Mouse (Mus musculus): Measurements from ENCODE around the gene Apba3.
A peak's percentile ranks its signal among the peaks of the same experiment; 100 is the strongest.
"Not testable (repeated sequence)": the region's sequence is repeated elsewhere in the genome, so short reads cannot be mapped to it uniquely, and the experiment has no call there.

The Apba3 gene

DNA sequence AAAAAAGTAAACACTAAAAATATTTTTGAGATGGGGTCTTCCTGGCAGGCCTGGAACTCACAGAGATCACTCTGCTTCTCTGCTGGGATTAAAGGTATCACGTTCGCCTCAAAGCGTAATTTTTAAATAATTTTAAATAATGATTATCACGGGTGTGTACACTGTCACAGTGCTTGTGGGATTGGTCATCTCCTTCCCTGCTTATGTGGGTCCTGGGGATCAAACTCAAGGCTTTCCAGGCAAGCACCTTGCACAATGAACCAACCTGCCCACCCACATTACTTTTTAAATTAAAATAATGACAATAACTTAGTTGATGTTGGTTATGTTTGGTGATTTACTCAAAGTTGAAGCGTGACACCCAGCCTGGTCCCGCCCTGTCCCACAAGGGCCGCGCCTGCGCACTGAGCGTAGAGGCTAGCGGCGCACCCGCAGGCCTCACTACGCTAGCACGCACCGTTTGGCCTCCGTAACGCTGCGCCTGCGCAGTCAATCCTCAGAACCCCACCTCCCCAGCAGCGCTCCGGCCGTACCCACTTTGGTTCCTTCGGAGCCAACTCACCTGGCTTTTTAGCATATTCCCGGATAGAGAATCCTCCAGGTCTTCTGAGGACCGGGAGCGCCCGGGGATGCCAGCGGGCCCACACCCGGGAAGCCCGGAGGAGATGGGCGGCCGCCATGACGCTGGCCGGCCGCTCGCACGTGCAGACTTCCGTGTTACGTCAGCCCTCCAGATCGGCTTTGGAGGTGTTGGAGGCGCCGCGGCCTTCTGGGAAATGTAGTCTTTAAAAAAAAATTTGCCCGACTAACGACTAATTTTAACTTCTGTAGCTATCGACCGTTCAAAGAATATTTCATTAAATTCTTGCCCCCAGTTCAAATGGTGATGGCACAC lies at the start of gene Apba3, which contains the start of gene Mrpl54:
Gene Apba3 (plus strand): TSS at position 750 of the 895 bp plus-strand sequence.
Gene Mrpl54 (minus strand): TSS at position 724 of the 895 bp plus-strand sequence.
- DNase-seq = peak; percentile 98

DNA sequence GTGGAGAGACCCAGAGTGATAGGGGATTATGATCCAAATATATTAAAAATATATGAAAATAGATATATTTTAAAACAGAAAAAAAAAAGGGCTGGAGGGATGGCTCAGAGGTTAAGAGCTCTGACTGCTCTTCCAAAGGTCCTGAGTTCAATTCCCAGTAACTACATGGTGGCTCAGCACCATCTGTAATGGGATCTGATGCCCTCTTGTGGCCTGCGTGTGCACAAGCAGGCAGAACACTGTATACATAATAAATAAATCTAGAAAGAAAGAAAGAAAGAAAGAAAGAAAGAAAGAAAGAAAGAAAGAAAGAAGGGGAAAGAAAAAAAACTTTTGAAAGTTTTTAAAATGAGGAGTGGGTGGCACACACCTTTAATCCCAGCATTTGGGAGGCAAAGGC lies 49.5 kb upstream of the Apba3 start:
- peak; percentile 37 for DNase-seq

DNA sequence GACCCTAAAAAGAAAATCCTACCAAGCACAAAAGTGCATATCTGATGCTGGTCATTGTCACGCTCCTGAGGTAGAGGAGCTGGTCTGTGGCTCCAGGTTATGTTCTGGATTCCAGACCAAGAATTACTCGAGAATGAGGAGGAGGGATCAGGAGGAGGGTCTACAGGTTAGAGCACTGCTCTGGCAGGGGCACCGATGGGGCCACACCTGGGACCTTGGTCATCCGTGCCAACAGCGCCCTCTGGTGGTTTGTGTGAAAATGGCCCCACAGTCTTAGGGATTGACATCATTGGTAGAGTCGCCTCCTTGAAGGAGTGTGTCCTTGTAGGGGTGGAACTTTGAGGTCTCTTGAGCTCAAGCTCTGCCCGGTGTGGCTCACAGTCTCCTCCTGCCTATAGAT lies 48.8 kb upstream of the Apba3 start:
- peak; percentile 77 for DNase-seq

DNA sequence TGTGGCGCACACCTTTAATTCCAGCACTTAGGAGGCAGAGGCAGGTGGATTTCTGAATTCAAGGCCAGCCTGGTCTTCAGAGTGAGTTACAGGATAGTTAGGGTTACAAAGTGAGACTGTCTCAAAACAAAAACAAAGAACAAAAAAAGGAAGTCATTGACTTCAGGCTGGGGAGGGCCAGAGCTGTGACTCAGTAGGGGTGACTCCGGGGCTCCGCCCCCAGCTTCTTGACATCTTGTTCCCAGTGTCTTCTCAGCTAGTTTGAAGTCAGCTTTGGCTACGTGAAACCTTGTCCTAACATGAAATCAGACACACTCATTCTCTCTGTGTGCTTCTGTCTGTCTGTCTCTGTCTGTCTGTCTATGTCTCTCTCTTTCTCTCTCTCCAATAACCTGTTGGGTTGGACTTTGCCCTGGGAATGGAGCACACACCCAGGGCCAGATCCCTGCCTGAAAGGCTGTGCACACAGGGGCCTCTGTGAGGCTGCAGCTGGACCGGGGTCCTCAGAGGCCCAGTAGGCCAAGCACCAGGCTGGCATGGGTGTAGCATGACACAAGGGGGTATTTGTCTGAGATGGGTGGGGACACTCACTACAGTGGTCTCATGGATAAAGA lies 45.3 kb upstream of the Apba3 start:
- no peak for DNase-seq

DNA sequence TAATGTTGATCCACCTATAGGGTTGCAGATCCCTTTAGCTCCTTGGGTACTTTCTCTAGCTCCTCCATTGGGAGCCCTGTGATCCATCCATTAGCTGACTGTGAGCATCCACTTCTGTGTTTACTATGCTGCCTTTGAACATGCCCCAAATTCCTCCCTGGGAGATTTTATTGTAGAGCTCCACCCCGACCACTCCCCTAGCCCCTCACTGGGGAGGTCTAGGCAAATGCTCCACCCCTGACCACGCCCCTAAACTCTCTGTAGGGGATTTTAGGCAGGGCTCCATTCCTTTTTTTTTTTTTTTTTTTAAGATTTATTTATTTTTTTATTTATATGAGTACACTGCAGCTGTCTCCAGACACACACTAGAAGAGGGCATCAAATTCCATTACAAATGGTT lies 43.0 kb upstream of the Apba3 start:
- not testable (repeated sequence) for DNase-seq

DNA sequence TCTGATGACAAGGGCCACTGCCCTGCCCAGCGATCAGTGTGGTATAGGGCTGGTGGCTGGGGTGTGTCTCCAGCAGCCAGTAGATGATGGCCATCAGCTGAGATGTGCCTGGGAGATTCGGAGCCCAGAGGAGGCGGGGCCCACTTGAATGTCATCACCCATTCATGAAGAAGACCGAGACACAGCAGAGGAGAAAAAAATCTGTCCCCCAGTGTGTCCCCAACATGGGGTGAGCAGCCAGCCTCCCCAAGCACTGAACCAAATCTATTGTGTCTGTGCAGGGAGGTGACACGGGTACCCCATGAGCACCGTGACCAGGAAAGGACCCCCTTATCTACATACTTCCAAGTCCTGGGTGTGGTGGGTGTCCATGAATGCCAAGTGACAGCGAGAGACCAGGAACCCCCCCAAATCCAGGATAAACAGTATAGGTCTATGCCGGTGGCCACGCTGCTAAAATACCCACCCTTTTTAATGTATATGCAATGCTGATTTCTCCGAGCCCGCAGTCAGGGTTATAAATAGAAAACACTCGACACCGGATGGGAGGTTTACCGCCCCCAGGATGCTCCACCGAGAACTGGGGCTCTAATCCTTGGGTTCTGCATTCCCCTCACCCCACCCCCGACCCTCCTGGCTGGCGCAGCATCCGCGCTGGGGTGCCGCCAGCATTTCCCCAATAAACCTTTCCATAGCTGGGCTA lies 36.9 kb upstream of the Apba3 start:
- DNase-seq = no peak

DNA sequence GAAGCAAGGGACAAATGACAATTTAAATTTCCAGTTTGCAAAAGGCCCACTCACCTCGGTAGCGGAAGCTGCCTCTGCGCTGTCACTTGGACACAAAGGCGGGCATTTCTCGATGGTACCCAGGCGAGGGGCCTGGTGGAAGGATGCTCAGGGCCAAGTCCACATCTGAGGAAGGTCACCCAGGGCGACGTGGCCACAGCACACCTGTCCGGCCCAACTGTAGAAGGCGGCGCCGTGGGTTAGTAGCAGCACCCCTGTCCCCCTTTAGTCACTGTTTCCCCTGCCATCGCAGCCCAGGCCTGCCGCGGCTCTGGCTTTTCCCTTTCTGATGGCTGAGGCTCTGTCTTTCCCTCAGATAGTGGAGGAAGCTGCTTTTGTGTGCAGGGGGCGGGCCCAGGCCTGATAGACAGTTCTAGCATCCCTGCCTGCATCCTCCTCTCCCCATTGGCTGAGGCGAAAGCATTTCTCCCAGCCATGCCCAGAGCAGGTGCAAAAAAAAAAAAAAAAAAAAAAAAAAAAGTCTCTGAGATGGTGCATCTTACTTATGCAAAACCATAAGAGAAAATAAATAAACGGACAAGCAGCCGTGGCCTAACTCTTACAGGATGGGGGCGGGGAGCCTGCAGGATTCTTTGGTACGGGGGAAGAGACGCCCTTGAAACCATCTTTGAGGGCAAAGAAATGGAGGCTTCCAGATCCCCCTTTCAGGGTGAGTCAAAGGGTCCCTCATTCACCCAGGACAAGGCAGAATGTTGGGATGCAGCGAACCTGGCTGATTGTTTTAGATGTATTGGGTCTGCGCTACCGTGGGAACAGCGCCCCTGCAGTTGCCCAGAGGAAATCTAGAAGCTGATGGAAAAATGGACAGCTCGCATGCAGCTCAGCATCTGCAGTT lies 36.1 kb upstream of the Apba3 start, which contains the start of gene Atcay:
Gene Atcay (minus strand): TSS at position 396 of the 895 bp plus-strand sequence.
- no peak for DNase-seq

DNA sequence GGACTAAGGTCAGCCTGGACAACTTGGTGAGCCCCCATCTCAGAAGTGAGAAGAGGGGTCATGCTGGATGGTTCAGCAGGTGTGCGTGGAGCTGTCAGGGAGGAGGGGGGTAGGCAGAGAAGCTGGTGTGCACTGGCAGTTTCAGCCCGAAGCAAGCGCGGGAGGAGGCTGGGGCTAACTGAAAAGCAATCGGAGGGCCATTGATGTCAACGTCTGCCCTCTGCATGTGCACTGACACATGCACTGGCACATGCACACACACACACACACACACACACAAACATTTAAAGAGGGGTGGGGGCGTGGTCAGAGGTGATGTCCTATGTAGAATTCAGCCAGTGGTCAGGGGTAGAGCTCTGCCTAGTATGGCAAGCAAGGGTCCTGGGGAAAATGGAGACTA lies 35.3 kb upstream of the Apba3 start:
- no peak for DNase-seq

DNA sequence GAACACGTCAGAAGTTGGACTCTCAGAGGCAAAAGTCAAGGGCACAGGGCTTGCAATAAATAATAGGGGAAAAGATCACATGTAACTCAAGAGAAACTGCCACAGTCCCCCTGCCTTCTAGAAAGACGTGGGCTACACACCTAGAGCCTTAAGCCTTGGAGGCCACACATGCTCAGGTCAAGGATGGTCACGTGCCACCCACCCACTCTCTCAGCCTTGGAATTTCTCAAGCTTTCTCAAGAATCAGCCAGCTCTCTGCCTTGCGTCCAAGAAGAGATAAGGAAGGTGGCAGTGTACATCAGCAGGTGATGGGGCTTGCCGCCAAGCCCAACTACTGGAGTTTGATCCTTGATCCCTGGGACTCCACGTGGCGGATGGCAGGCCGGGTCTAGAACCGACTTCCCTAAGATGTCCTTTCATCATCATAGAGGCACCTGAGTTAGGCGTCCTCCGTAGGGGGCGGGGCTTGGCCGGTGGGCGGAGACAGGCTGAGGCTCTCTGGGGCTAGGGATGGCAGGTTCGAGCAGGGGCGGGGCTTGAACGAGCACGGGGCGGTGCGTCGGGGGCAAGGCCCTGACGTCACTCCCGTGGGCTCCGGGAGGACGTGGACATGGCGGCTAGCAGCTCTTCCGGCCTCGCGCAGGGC lies 34.1 kb upstream of the Apba3 start, which contains the start of gene Zfr2:
Gene Zfr2 (plus strand): TSS at position 576 of the 646 bp plus-strand sequence.
- DNase-seq = peak; percentile 94

DNA sequence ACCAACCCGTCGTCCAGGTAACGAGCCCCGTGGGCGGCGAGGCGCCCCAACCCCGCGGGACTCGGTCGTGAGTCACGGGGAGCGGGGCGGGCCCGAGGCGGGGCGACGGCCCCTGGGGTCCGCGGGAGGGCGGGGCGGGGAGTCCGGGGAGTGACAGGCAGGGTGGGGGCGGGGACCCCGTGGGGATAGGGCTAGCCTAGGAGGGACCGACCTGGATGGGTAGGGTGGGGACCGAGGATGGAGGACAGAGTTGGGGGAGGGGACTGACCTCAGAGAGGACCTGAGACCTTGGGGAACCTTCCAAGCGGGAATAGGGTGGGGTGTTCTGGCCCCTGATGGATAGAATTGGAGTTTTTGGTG lies 33.6 kb upstream of the Apba3 start:
- DNase-seq = no peak

DNA sequence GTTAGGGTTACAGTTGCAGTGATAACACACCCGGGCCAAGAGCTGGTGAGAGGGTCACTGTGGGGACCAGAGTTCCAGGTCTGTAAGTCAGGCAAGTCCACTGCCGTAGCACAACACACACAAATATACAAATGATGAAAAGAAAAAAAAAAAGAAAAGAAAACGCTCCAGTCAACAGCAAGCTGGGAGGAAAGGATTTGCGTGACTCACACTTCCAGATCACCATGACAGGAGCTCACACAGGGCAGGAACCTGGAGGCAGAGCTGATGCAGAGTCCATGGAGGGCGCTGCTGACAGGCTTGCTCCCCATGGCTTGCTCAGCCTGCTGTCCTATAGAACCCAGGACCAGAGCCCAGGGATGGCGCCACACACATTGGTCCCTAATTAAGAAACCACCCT lies 32.6 kb upstream of the Apba3 start:
- no peak for DNase-seq

DNA sequence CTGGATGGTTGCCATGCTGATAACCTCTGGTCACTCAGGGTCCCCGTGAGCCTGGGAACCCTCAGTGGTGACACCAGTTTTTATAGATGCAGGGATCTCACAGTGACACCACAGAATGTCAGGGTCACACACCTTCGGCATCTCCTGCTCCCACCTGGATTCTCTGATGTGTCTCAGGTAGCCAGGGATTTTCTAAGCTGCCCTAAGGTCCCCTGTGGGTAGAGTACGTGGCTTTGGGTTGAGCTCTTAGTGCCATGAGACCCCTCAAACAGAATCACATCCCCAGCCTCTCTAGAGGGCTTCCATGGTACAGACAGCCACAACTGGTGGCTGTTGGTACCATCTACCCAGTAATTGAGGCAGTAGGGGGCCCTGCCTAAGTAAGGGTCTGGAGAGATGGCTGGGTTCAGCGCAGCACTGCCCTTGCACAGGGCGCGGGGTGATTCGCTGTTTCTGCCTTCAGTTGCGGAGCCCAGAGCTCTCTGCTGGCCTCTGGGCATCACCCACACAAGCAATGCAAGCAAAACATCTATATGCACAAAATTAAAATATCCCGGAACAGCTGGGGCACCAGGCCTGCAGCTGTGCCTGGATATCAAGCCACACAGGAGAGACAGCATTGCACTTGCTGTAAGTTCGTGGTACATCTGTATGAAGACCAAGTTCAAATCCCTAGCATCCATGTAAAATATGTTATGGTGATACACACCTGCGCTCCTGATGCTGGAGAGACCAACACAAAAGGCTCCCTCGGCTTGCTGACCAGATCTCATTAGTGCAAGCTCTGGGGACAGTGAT lies 30.1 kb upstream of the Apba3 start:
- no peak for DNase-seq

DNA sequence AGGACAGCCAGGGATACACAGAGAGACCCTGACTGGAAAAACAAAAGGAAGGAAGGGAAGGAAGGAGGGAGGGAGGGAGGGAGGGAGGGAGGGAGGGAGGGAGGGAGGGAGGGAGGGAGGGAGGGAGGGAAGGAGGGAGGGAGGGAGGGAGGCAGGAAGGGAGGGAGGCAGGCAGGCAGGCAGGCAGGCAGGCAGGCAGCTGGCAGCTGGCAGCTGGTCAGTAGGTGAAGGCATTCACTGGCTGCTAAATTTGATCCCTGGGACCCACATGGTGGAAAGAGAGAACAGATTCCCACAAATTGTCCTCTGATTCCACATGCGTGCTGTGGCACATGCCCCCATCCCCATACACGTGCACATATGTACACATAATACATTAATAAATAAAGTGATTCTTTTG lies 28.1 kb upstream of the Apba3 start:
- no peak for DNase-seq

DNA sequence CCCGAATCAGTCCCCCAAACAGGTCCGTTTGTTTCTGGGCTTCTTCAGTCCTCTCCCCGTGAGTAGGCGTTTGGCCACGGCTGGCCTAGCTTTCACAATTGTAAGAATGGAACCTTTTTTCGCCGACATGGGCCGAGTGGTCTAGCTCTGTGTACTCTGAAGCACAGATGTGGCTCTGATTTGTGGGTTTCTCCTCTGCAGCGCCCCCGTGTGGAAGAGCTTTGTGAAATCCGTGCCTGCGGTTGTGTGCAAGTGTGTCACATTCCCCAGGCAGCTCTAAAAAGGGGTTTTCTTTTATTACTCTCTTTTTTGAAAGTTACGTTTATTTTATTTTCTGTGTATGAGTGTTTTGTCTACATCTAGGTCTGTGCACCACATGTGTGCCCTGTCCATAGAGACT lies 25.9 kb upstream of the Apba3 start:
- DNase-seq = peak; percentile 62

DNA sequence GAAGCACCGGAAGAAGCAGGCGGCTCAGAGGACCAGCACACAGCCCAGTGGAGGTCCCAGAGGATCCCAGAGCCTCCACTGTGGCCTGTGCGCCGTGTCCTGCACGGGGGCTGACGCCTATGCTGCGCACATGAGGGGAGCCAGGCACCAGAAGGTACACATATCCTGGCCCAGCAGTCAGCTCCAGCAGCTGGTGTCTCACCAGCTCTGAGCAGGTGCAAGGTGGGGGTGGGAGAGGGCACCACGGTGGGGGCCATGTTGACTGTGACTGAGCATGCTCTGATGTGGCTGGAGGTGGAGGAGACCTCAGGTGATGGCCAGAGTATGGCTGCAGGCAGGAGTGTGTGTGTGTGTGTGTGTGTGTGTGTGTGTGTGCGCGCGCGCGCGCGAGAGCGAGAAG lies 24.7 kb upstream of the Apba3 start:
- DNase-seq = no peak

DNA sequence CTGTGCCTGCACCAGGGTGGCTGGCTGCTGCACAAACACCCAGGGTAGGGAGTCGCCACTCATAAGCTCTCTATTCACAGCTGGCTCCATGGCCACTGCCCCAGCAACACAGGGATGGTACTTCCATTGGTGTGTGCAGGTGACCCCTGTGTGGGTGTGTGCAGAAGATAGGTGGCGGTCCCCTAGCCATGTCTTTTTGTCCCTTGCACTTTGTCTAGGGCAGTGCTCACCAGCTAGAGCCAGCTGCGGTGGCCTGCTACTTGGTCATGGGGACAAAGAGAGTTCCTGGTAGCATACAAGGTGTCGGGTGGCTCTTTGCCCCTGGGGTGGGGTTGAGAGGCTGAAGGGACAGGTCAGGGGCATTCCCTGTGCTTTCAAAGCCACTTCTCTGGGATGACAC lies 22.6 kb upstream of the Apba3 start:
- DNase-seq = no peak

DNA sequence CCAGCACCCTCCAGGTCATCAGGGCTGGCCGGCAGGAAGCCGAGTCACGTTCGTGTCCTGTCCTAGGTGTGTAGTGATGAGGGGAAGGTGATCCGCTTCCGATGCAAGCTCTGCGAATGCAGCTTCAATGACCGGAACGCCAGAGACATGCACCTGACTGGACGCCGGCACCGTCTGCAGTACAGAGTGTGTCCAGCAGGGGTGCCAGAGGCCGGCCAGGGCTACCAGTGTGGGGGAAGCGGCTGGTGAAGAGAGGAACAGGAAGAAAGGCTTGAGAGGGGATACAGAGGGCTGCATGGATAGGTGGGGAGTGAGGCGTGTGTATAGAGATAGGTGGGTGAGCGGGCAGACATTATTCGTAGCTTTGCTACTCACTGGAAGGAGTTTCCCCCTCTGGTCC lies 22.2 kb upstream of the Apba3 start:
- peak; percentile 72 for DNase-seq

DNA sequence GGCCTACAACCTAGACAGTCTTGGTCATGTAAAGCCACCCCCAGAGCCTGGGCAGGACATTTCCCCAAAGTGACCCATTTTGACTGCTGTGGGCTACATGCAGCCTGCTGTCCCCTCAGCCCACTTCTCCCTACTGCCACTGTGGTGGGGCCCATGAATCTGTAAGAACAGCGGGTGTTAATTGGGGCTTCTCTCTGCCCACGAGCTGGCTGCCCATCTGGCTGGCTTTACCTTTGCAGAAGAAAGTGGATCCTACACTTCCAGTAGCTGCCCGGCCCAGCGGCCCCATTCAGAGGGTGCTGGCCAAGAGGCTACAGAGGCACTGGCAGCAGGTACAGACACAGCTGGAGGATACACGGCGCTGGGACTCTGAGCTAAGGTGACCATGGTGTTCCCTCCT lies 21.6 kb upstream of the Apba3 start:
- no peak for DNase-seq

DNA sequence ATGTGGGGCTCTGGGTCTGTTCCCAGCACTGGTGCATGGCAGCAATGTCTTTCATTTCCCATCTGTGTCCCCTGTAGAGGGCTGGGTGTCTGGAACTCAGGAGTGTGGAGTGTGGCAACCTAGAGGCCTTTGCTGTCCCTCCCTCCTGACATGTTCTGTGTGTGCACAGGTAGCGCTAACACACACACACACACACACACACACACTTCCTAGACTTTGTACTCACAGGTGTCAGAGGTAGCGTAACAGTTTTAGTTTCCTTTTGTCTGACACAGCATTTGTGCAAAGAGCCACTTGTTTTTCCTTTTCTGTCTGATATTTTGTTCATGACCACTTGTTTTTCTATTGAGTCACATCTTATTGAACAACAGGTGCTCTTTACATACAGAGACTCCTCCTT lies 19.0 kb upstream of the Apba3 start:
- DNase-seq = no peak

DNA sequence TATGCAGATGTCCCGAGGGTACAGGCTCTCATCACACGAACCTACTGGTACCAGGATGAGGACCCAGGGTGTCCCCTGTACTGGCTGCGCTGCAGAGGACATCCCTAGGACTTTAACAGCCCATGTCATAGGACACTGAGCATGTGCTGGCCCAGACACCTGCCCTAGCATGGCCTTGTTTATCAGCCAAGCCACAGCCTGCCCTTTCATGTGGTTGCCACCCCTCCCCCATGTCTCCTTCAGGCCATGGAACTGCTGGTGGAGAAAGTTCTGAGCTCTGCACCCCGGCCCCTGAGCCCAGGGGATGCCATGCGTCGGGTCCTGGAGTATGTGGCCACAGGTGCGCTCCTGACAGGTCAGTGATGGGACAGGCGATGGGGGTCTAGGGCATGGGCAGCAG lies 17.3 kb upstream of the Apba3 start:
- no peak for DNase-seq

All from liver (tissue).